Mouse (Mus musculus) cerebellum, adult 2 months (tissue): ENCODE results near the gene Mtrex. TPM values are rescaled to one million over a fixed set of nuclear protein-coding genes. Genes with fewer than 3 reads are reported as not detected.
A peak's percentile ranks its signal among the peaks of the same experiment; 100 is the strongest.

ENCODE experiments used
- DNase-seq, 2 experiments: peaks; one replicate each; pipeline ENCODE4 v3.0.0; 2021
- H3K27ac ChIP-seq: fragments of 200-500 bp; 2 replicates; pipeline ENCODE4 v1.5.1; 2012; ENCODE audit warnings: low read length, control low read depth, inconsistent platforms; ENCODE audit not compliant: insufficient read depth
- H3K27me3 ChIP-seq: fragments of 200-500 bp; 2 replicates; pipeline ENCODE4 v1.6.1; 2012; ENCODE audit warnings: inconsistent platforms, mild to moderate bottlenecking, low read length, moderate library complexity; ENCODE audit not compliant: control insufficient read depth, insufficient read depth
- H3K4me1 ChIP-seq: fragments of 200-500 bp; 2 replicates; pipeline ENCODE4 v1.6.1; 2011; ENCODE audit warnings: low read length; ENCODE audit not compliant: control insufficient read depth, insufficient read depth
- H3K4me3 ChIP-seq: fragments of 200-500 bp; replicated peaks from 2 replicates; pipeline ENCODE3; 2011; ENCODE audit warnings: mild to moderate bottlenecking, low read depth, low read length, control low read depth; ENCODE audit not compliant: insufficient read depth
- CTCF ChIP-seq: fragments of 200-500 bp; IDR thresholded peaks from 2 replicates; pipeline ENCODE4 v1.5.1; 2011; ENCODE audit warnings: low read depth, mild to moderate bottlenecking, control low read depth, low read length, moderate library complexity, borderline replicate concordance; ENCODE audit not compliant: insufficient read depth
- POLR2A ChIP-seq: fragments of 200-500 bp; IDR thresholded peaks from 2 replicates; pipeline ENCODE4 v1.6.1; 2011; ENCODE audit warnings: low read length, control low read depth, borderline replicate concordance; ENCODE audit not compliant: insufficient read depth
- WGBS: fragments of 180-500 bp; shearing (Covaris S2); methylation state at CpG from one replicate; pipeline ENCODE4 v1.1.7; 2018; 5-methylcytosine and 5-hydroxymethylcytosine counted together
- polyA plus RNA-seq: library from polyadenylated mRNA; depleted of rRNA; stranded (reverse); fragments of >200 nt; gene quantifications from 2 replicates; pipeline ENCODE4 v1.2.3, GENCODE M21; 2012; rRNA removed

Mtrex gene
- 47.6 and 48.4 TPM in 2 replicates for polyA plus RNA-seq

GRCm38 (mm10) chr13:112927287-112928001, at the start of gene Mtrex, which contains the start of gene Dhx29:
Gene Mtrex (minus strand): TSS chr13:112927398.
Gene Dhx29 (plus strand): TSS chr13:112927454.
- H3K27ac ChIP-seq, result no peak within 1 kb of the TSS
- peak within 1 kb of the TSS; percentile 81 for H3K4me3 ChIP-seq
- peak; percentile 99 to 100 for DNase-seq
- H3K27me3 ChIP-seq, result no peaks in the 10 kb centered on the region
- under 1% methylated on average over 56 of the region's 57 CpGs for WGBS
- H3K4me1 ChIP-seq, result peaks cover 7% of the 10 kb centered on the region
- peak; percentile 38; the same call in 1 of the 2 replicates for TF ChIP-seq POLR2A
- no peak for TF ChIP-seq CTCF

GRCm38 (mm10) chr13:112976720-112977119, 49.5 kb upstream of the Mtrex start:
- no peak overlapping the region for H3K27ac ChIP-seq
- H3K4me1 ChIP-seq, result no peaks in the 10 kb centered on the region
- DNase-seq, result no peak
- TF ChIP-seq POLR2A (no peak), CTCF (no peak)
- H3K27me3 ChIP-seq, result no peaks in the 10 kb centered on the region
- WGBS, result 53% methylated on average over 10 of the region's 10 CpGs
- H3K4me3 ChIP-seq, result no peak overlapping the region

DNA sequence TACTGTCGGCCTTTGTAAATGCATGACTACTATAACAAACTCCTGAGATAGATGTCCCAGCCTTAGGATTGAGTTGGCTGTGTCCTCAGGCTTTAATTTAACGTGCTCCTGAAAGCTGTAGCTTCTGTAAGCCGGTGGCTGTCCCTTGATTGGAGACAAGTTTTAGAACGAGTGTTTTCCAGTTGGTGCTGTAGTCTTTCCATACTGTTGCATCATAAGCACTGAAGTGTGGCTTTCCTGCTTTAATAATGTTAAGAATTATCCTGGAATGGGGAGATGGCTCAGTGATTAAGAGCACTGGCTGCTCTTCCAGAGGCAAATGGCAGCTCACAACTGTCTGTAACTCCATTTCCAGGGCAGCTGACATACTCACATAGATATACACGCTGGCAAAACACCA, 40.1 kb upstream of the Mtrex start:
- no peak for TF ChIP-seq CTCF
- no peak for TF ChIP-seq POLR2A
- 97% methylated on average over 5 of the region's 5 CpGs for WGBS

GRCm38 (mm10) chr13:112964421-112964820, 37.2 kb upstream of the Mtrex start:
- H3K4me3 ChIP-seq, result no peak overlapping the region
- WGBS, result 90% methylated on average over 12 of the region's 12 CpGs

More for the DNA sequence above, 40.1 kb upstream of the Mtrex start:
- H3K27ac ChIP-seq, result no peak overlapping the region
- H3K4me1 ChIP-seq, result no peaks in the 10 kb centered on the region
- DNase-seq, result no peak
- H3K4me3 ChIP-seq, result no peak overlapping the region
- H3K27me3 ChIP-seq, result no peaks in the 10 kb centered on the region

DNA sequence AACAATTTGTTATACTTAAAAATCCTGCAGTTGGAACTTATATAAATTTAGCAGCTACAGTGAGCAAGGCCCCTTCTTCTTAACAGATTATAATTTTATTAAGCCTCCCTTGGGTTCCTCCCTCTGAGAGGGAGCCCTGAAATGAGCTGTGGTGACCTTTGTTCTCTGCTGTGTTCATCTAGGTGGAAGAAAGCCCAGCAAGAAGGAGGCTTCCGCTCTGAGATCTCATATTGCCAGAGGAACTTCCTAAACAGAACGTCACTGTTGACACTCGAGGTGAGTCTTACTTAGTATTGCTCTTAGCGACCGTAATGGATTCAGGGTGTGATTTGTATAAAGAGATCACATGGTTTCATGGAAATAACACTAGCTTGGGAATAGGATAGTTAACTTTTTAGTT, 35.9 kb upstream of the Mtrex start:
- no peak for TF ChIP-seq CTCF
- TF ChIP-seq POLR2A, result no peak
- 85% methylated on average over 5 of the region's 5 CpGs for WGBS

More at GRCm38 (mm10) chr13:112964421-112964820, 37.2 kb upstream of the Mtrex start:
- Histone ChIP-seq H3K4me1 (no peaks in the 10 kb centered on the region), H3K27me3 (no peaks in the 10 kb centered on the region), H3K27ac (no peak overlapping the region)
- TF ChIP-seq POLR2A (no peak), CTCF (no peak)
- no peak for DNase-seq

DNA sequence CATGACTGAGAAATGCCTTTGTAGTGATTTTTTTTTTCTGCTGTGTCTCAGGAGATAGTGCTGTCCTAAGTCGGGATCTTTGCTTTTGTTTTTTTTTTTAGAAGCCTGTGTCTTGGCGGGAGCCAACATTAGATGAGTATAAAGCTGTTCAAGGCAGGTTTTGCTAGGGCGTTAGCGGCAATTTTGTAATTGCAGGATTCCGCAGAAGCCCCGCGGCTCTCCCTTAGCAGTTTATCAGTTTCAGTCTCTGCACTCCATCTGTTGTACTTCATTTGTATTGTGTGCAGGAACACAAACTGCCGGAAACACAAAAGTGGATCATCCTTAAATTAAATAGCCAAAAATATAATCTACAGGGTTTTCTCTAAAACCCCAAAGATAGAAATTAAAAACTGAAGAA, 26.9 kb upstream of the Mtrex start:
- no peak for DNase-seq
- TF ChIP-seq CTCF (no peak), POLR2A (no peak)
- H3K27ac ChIP-seq, result no peak overlapping the region
- WGBS, result 89% methylated on average over 8 of the region's 8 CpGs
- no peak overlapping the region for H3K4me3 ChIP-seq
- H3K27me3 ChIP-seq, result no peaks in the 10 kb centered on the region
- H3K4me1 ChIP-seq, result no peaks in the 10 kb centered on the region

More for the DNA sequence above, 35.9 kb upstream of the Mtrex start:
- no peak for DNase-seq
- Histone ChIP-seq H3K4me3 (no peak overlapping the region), H3K4me1 (no peaks in the 10 kb centered on the region), H3K27me3 (no peaks in the 10 kb centered on the region), H3K27ac (no peak overlapping the region)

DNA sequence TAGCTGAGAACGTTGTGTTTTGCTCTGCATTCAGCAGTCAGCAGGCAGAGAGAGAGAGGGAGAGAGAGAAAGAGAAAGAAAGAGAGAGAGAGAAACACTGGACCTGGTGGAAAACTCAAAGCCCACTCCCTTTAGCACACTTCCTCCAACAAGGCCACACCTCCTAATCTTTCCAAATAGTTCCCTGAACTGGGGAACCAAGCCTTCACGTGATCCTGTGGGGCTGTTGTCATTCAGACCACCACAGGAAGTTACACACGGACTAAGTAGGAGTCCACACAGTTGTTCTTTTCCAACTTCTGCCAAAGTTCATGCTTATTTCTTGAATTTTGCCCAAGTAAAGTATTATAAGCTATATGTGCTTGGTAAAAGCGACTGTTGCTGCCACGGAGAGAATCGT, 18.7 kb upstream of the Mtrex start:
- 85% methylated on average over 6 of the region's 6 CpGs for WGBS
- Histone ChIP-seq H3K4me3 (no peak overlapping the region), H3K27me3 (no peaks in the 10 kb centered on the region), H3K4me1 (no peaks in the 10 kb centered on the region), H3K27ac (no peak overlapping the region)
- no peak for DNase-seq
- TF ChIP-seq POLR2A, result no peak
- TF ChIP-seq CTCF, result no peak

DNA sequence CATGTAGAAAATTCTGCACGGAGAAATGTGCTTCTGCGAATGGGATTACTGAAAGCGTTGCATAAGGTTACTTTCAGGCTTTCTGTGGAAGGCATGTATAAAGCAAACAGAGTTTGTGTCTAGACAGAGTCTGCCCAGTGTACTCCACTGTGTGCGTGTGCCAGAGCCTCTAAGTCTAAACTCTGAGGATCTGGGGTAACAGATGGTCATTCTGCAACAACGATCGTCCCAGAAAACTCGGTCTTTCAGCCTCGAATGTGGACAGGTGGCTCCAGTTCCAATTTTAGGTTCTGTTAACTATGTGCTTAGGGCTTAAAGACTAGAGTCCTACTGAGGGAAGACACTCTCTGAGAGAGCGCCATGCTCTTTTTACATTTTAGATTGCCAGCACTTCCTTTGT, 18.1 kb upstream of the Mtrex start:
- DNase-seq, result peak in 1 of 2 experiments; percentile 35
- TF ChIP-seq POLR2A, result no peak
- no peak for TF ChIP-seq CTCF
- no peak overlapping the region for H3K27ac ChIP-seq
- no peaks in the 10 kb centered on the region for H3K27me3 ChIP-seq
- WGBS, result 53% methylated on average over 9 of the region's 9 CpGs
- H3K4me3 ChIP-seq, result no peak overlapping the region
- no peaks in the 10 kb centered on the region for H3K4me1 ChIP-seq
